Mouse (Mus musculus): ENCODE measurements around the gene Zfyve27.

The Zfyve27 gene

DNA sequence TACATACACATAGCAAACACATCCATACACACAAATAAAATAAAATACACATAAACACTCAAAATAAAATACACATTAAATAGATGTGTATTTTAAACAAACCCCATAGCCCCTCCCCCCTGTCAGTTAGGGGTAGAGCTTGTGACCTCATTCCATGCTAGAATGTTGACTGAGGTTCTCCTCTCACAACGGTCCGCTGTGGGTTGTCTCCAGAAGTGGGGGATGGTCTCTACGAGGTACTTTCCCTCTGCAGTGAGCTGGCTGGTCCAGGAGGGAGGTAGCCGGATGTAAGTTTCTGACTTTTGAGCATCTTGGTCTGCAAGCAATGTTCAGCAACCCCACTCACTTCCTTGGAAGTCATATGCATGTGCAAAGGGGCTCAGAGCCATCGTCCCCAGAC, at the start of gene Zfyve27:
Gene Zfyve27 (plus strand): TSS at position 188 of the 400 bp plus-strand sequence.
- DNase-seq, result no peak

DNA sequence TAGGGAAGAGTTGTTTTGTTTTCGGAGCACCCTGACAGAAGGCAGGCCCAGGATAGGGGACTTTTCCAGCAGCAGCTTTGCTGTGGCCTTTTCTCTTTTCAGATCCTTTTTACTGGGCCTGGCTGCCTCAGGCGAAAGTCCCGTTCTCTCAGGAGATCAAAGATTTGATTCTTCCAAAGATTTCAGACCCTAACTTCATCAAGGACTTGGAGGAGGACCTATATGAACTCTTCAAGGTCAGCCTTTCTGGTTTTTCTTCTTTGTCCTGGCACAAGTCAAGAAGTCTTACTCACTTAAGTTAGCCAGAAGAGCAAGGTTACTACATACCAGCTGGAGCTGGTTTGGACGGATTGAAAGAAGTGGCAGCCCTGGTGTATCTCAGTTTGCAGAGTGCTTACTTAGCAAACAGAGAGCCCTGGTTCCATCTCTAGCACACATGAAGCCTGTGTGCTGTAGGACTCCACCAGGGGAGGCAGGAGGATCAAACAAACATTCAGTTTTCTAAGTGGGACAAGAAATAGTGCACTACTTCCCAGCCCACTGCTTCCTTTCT, 47.9 kb upstream of the Zfyve27 start:
- no peak for DNase-seq

DNA sequence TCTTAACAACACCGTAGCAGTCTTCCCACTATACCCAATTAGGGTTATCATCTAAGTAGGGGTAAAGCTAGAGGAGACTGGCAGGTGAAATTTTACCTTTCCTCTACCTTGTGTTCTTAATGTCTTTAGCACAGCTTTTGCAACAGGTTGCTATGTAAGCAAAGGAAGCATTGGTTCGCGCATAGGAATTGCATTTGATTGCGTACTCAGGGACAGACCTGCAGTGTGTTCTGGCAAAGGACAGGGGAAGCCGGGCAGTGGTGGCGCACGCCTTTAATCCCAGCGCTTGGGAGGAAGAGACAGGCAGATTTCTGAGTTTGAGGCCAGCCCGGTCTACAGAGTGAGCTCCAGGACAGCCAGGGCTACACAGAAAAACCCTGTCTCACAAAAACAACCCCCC, 45.6 kb upstream of the Zfyve27 start:
- no peak for DNase-seq

DNA sequence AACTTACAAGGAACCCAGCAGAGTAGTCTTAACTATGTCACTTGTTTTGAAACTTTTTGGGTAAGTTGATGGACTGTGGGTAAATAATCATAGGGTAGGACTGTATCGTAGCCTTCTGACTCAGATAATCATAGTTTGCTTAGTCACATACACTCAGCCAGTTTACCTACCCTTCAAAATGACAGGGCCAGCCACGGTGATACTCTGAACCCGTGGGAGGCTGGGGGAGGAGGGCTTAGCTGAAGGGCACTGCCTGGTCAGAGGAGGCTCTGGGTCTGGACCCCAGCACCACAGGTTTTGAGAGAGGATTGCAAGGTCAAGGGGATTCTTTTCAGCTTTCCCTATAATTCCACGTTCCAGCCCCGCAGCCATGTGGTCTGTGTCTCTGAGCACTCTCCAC, 45.2 kb upstream of the Zfyve27 start:
- DNase-seq, result no peak

DNA sequence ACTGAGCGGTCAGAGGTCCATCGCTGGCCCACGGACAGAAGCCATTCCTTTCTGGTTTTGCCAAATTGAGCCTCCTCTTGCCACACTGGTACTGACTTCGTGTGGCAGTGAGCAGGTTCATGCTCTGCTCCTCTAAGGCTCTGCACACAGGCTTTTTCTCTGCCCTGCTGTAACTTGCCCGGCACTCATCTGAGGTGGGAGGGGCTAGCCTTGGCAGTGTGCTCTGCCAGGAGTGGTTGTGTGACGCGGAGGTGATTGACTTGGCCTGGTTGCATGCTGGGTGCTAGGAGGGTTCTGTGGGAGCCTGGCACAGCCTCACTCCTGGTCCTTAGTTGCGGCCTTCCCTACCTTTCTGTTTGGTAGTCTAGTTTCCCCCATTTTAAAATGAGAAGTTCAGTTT, 43.3 kb upstream of the Zfyve27 start:
- no peak for DNase-seq

DNA sequence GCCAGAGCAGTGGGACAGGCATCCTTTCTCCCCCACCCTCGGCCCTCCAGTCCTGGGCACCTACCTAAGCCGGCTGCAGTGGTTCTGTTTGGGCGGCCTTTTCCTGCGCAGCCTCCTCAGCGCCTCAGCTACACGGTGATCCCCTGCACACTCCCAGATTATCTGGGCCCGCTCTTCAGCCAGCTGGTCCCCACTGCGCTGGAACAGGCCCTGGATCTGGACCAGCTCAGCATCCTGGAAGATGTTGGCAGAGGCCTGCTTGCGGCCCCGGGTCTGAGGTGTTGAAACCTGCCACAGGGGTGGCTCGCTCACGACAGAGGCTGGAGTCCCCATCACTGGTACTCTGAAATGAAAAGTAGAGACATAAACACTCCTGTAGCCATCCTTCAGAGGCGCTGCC, 39.1 kb upstream of the Zfyve27 start:
- no peak for DNase-seq

DNA sequence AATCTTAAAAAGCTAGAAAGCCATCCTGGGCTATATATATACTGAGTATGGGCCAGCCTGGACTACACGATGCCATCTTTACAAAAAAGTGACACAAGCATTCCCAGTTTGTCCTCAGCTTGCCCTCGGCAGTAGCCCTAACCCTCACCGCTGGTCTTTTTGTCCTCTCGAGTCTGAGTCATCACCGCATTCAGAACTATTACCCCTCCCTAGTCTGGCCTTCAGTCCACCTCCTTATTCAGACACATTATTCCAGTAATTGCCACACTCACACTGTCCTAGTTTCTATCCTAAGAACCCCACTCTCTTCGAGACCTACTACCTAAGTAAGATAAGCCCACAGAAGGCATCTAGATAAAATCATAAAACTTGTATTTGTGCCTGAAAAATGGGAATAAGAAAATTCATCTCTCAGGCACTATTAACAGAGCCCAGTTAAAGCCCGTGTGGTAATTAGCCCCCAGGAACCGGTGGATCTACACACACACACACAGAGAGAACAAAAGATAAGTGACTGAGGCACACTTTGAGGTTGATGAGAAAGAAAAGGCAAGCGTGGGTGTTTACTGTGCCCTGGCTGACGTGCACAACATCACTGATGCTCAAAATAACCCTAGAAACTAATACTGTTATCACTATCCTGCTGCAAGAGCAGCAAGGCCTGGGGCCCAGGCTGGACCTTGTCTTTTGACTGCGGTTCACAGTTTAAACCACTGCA, 38.1 kb upstream of the Zfyve27 start:
- DNase-seq, result no peak

DNA sequence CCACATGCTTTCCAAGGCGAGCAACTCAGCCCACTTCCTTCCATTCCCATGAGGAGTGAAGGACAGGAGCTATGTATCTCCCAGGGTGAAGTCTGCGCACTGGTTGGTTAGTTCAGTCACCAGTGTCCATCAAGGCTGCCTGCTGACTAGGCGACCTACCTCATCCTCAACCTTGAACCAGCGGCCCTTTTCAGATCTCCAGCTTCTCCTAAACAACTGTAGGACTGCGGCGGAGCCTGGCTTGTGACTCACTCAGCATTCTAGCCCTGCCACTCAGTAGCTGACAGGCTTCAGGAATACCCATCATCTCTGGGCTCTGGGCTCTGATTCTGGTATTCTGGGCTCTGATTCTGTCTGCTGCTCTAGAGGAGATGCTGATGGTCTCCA, 37.5 kb upstream of the Zfyve27 start:
- DNase-seq, result no peak

DNA sequence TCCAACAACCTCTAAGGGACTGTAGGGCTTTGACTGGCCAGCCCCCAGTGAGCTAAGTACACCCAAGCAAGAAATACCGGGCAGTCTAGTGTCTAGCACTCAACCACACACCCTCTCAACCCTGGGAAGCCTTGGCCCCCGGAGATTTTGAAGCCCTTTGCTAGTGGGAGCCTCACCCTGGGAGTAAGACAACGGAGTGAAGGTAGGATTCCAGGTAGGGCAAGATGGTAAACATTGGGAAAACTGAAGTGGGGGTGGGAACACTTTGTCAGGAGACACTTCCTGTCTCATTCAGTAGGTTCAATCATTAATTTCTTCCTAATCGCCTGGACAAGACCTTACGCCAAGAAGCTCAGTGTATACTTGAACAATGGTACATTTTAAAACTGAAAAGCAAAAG, 36.7 kb upstream of the Zfyve27 start:
- DNase-seq, result no peak

DNA sequence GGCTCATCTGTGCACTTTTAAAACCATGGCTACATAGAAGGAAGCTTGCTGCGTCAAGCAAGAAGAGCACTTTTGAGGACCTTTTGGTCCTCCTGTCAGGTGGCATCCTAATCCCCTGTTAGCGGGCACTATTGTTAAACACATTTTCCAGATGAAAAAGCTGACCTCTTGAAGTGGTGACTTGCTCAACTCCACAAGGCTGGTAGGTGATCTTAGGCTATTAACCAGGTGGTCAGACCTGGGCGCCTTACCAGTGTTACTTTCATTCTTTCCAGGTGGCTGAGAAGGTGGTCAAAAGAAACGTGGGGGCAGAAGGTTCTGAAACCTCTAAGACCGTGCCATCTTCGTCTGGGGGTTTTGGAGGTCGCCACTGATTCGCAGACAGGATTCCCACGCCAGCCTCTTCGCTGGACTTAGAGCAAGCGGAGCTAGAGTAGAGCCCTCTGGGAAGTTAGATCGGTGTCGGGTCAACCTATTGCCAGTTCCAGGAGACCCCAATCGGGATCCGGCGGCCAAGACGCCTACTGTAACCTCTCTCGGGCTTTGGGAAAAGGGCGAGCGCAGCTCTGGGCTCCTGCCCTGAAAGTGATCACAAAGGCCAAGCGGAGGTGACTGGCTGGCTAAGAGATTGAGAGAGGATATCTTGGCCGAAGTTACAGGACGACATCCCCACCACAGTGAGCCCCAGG, 35.6 kb upstream of the Zfyve27 start:
- DNase-seq, result no peak

DNA sequence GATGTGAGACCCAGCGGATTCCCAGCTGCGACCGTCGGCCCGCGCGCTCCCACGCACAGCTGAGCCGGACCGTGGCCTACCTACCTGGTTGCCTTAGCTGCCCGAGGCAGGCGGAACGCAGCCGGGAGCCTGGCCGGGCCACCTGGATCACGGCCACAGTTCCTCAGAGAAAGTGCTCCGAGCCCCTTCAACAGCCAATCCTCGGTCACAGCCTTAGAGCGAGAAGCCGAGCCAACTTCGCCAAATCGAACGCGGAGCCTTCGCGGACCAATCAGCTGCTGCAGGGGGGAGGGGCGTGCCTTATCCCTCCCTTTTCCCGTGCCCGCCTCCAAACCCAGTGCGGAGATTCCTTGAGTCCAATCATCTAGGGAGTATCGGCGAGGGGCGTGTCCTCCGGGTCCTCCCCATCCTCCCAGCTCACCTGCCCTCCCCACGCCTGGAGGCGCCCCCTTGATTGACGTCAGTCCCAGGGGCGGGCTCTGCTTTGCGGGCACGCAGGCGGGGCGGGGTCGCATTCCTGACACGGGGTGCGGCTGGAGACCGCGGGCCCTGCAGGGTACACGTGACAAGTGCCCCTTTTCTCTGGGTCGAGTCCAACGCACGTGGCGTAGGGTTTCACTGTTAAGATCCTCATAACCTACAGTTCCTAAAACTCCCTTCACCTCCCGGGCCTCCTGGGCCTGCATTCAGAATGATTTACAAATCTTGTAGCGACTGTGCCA, 34.8 kb upstream of the Zfyve27 start, which contains the start of gene Avpi1:
Gene Avpi1 (minus strand): TSS at position 273 of the 722 bp plus-strand sequence.
- peak; percentile 96 for DNase-seq

DNA sequence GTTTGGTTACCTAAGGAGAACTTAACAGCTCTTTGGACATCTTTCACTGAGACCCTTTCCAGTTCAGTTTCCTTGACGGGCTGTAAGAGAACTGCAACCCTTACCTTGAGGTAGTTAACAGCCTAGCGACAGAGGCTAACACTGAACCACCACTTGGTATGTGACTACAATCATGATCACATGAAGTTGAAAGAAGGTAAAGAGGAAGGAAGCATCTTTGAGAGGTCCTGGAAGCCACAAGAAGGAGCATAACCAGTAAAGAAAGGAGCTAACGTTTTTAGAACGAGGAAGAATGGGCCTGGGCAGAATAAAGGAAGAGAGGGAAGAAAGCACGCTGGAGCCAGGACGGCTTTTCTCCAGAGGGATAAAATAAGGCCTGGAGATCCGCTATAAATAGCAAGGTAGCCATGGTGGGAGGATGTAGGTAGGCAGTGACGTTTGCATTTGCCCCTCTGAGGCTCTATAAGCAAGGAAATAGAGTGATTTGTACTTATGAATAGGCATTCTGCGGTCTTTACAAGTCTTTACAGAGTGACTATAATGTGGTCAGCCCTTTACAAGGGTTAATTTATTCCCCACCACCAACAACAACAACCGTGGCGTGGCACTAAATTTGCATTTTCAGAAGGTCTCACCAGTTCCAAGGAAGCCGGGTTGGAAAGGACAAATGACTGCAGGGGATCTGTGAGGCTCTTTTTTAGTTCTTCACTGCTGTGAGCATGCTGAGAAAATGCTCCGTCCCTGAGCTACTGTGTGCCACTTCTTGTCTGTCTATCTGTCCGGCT, 34.0 kb upstream of the Zfyve27 start:
- DNase-seq, result no peak

DNA sequence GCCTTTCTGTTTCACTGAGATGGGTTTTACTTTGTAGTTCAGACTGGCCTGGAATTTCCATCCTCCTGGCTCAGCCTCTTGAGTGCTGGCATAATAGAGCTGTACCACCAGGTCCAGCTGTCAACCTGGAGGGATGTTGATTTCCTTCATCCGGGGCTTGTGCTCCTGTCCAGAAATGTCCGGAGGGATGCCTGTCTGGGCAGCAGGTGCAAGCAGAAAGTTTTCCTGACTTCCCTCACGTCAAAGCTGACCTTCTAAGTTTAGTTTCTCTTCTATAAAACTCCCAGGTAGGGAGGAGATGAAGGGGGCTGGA, 33.5 kb upstream of the Zfyve27 start:
- no peak for DNase-seq

DNA sequence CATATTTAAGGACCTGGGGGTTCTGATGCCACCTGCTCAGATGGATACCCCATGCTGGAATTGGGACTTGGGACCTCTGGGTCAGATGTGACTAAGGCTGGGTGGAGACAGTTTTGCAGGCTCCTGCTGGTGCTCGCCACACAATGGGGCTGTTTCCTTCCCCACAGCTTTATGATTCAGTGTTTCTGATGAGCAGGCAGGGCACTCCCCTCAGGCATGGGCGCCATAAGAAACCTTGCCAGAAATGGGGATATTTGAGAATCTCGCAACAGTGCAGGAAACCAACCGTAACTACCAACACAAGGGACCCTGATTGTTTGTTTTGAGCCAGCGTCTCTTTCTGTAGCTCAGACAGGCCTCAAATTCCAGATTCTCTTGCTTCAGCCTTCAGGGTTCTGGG, 32.6 kb upstream of the Zfyve27 start:
- no peak for DNase-seq

DNA sequence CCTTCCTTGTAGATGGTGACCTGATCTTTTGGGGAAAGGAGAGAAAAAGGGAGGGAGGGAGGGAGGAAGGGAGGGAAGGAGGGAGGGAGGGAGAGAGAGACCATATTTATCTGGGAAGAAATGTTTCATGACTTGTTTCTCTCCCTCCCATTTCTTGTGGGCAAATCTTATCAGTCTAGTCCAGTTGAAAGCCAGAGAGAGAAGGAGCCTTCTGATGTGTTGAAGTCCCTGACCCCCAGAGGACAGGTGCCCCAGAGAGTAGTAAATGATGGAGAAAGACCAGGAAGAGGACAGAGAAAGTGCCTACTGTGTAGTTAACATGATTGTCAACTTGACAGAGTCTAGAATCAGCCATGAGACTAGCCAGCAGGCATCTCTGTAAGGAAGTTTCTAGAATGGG, 28.7 kb upstream of the Zfyve27 start:
- no peak for DNase-seq

DNA sequence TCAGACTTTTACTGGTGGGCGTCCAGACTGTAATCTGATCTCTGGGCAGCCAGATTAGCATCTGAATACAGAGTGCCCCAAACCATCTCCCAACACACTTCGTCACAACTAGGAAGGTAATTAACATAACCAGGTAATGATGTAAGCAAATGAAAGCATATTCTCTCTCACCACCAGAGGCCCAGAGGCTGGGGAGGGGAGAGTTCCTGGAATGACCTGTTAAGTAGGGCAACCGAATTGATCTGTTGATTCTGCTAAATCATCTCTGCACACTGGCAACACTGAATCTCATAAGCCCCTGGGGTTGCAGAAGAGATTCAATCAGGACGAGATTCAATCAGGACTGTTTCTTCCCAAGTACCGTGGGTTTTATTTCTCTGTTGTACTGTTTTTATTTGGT, 27.6 kb upstream of the Zfyve27 start:
- DNase-seq, result no peak

DNA sequence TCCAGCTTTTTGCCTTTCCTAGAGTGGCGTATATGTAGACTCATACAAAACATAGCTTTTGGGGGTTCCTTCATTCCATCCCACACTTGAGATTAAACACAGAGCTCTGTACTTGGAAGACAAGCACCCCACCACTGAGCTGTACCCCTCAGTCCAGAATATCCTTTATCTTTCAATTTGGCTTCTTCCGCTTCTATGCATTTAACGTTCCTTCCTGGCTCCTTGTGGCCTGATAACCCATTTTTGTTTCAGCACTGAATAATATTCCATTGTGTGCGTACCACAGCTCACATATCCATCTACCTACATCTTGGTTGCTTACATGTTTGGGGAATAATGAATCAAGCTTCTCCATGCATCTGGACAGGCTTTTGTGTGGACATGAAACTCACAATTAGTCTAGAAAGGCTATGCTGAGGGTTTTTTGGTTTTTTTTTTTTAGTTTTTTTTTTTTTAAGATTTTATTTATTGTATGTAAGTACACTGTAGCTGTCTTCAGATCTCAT, 26.5 kb upstream of the Zfyve27 start:
- no peak for DNase-seq

DNA sequence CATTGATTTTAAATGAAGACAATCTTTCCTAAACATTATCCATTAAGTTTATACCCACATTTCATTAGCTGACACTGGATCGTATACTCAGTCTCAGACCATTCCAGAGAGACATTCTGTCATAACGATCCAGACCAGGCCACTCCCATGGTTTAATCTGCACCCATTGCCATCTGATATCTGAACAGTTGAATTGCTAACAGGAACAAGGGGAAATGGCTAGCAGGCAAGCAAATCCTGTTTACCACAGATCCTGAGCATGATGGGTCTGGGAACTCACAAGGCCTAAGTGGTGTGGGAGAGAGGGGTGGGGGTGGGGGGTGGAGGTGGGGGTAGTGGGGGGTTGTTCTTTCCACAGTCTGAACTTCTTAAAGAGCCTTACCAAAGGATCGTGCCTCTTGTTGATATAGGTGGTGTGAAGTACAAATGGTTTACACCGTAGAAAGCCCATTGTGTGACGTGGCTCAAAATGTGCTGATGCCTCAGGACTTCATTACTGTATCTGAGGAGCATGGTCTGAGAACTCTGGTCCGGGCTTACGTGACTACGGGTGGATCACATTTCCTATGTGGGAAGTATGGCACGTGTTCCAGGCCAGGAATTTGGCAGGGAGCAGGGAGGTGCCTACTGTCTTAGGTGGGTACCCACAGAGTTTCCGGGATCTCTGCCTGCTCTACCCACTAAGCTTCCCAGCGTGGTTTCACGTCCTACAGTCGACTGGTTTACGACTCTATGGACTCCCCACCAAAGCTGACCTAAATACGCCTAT, 25.1 kb upstream of the Zfyve27 start:
- DNase-seq, result no peak

DNA sequence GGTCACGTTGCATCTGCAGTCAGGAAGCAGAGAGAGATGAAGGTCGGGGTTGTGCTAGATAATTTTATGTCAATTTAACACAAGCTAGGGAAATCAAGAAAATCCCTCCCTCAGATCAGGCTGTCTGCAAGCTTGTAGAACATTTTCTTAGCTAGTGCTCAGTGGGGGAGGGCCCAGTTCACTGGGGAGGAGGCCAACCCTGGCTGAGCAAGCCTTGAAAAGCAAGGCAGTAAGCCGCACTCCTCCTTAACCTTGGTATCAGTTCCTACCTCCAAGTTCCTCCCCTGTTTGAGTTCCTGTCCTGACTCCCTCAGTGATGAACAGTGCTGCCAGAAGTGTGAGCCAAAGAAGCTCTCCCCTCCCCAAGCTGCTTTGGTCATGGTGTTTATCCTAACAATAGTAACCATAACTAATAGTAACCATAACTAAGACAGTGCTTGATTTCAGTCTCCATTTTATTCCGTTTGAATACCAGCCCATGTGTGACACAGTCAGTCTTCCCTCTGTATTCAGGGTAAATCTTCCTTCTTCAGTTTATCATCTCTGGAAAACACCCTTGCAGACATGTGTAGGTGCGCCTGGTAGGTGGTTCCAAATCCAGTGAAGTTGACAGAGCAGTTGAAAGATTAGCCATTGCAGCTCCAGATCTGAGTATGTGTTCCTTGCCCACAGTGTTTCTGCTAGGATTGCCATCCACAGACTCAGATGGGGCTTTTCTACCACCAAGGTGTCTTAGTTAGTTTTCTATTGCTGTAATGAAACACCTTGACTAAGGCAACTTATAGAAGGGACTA, 23.8 kb upstream of the Zfyve27 start:
- DNase-seq, result no peak

DNA sequence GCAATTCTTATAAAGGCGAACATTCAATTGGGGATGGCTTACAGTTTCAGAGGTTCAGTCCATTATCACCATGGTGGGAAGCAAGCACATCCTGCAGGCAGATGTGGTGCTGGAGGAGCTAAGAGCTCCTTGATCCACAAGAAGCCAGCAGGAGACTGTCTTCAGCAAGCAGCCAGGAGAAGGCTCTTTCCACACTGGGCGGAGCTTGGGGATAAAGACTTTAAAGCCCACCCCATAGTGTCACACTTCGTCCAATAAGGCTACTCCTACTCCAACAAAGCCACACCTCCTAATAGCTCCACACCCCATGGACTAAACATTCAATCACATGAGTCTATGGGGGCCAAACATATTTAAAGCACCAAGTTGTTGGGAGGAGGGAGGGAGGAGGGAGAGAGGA, 21.8 kb upstream of the Zfyve27 start:
- DNase-seq, result no peak

DNA sequence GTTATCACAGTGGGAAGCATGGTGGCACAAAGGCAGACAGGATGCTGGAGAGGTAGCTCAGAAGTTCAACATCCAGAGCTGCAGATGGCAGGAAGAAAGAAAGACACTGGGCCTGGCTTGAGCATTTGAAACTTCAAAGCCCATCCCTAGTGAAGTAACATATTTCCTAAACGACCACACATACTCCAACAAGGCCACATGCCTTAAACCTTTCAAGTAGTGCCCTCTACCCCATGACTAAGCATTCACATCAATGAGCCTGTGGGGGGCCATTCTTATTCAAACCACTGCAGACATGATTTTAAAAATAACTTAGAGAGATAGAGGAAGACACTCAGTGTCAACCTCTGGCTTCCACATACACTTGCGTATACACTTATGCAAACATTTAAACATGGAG, 21.0 kb upstream of the Zfyve27 start:
- DNase-seq, result no peak

Data from thymus, postnatal 4 days (tissue).